Mouse (Mus musculus): Measurements from ENCODE around the gene Arhgap17. TPM values are rescaled to one million over a fixed set of nuclear protein-coding genes. Genes with fewer than 3 reads are reported as not detected.

Gene Arhgap17
- polyA plus RNA-seq, 1 experiment, result 171 TPM

DNA sequence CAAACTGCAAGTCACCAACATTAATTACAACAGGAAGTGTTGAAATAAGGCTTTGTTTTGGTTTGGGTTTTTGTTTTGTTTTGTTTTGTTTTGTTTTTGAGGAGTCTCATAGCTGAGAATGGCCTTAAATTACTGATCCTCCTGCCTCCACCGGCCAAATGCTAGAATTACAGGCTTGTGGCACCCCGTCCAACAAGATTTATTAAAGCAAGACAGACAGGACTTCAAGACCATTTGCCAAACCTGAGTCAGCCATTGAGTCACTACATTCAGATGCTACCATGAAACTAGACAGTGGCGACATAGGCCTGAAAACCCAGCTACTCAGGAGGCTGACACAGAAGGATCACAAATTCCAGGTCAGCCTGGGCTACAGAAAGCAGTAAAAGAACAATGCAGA, 1.8 kb upstream of the Arhgap17 start:
- peak overlapping the region; percentile 88 for H3K27ac ChIP-seq (ENCODE audit: insufficient read depth, low read depth, low read length)
- peaks cover 26% of the 10 kb centered on the region for H3K4me1 ChIP-seq (ENCODE audit: control insufficient read depth, insufficient read depth, low read length)
- no peak for TF ChIP-seq POLR2A (IDR thresholded peaks at IDR 0.05; ENCODE audit: borderline replicate concordance, low read depth, low read length)
- no peak for TF ChIP-seq CTCF (IDR thresholded peaks at IDR 0.05; ENCODE audit: low read depth, low read length)
- peak overlapping the region; percentile 29 for H3K4me3 ChIP-seq (ENCODE audit: insufficient read depth, low read length)

DNA sequence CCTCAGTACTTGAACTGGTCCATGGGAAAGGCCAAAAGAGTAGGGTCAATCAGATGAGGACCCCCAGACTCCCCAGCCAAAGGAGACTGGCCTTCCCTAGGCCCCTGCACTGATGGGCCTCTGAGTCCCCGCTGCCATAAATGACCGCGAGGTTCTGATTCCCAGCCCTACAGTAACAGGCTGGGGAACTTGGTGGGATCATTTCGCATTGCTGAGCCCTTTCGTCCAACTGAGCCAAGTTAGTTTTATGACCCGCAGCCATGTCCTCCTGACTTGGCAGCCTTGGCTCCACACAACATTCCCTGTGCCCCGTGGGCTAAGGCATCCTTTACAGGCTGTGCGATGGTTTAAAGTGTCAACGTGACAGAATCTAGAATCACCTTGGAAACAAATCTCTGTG, 985 bp upstream of the Arhgap17 start:
- no peak for TF ChIP-seq POLR2A (IDR thresholded peaks at IDR 0.05; ENCODE audit: borderline replicate concordance, low read depth, low read length)
- no peak for TF ChIP-seq CTCF (IDR thresholded peaks at IDR 0.05; ENCODE audit: low read depth, low read length)
- Histone ChIP-seq H3K27ac (ENCODE audit: insufficient read depth, low read depth, low read length) (peak overlapping the region; percentile 88), H3K4me3 (ENCODE audit: insufficient read depth, low read length) (peak overlapping the region; percentile 88), H3K4me1 (ENCODE audit: control insufficient read depth, insufficient read depth, low read length) (peaks cover 34% of the 10 kb centered on the region)

DNA sequence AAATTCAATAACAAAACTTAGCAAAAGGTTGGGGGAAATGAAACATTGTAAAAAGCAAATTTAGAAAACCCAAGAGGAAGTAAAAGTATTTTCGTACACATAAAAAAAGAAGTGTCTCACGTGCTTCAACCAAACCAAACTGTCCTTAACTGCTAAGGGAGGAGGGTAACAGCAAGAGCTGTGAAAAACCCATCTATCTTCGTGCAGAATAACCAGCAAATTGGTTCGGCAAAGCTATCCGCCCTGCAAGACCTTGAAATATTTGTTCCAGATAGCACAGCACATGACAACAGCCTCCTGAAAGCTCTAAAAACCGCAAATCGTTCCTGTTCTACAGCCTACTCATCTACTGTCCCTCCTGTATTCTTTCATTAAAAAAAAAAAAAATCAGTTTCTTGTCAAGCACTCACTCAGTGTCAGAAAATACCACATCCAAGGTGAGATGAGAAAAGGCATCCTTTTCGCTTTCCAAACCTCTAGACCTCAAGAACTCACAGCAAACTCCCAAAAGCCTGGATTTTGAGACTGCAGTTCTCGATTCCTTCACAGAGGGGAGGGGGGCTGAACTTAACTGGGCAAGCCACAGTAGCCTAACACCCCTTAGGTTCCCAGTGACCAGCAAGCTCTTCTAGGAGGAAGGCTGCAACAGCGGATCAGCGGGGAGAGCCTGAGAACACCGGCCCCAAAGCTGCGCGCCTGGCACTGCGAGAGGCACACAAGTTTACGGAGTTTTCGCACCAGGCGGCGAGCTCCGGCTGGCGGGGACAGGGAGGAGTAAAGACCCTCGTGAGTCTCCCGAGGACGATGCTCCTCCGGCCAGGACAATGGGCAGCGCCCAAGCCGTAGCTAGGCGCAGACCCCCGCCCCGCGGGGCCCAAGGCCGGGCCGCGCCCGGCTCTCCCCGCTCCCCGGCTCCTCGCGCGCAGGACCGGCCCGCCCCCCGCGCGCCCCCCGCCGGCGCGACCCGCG, 653 bp downstream of the Arhgap17 start:
- Histone ChIP-seq H3K27ac (ENCODE audit: insufficient read depth, low read depth, low read length) (peak overlapping the region; percentile 94), H3K4me1 (ENCODE audit: control insufficient read depth, insufficient read depth, low read length) (peaks cover 48% of the 10 kb centered on the region), H3K4me3 (ENCODE audit: insufficient read depth, low read length) (peak overlapping the region; percentile 88)
- no peak for TF ChIP-seq CTCF (IDR thresholded peaks at IDR 0.05; ENCODE audit: low read depth, low read length)
- no peak for TF ChIP-seq POLR2A (IDR thresholded peaks at IDR 0.05; ENCODE audit: borderline replicate concordance, low read depth, low read length)

DNA sequence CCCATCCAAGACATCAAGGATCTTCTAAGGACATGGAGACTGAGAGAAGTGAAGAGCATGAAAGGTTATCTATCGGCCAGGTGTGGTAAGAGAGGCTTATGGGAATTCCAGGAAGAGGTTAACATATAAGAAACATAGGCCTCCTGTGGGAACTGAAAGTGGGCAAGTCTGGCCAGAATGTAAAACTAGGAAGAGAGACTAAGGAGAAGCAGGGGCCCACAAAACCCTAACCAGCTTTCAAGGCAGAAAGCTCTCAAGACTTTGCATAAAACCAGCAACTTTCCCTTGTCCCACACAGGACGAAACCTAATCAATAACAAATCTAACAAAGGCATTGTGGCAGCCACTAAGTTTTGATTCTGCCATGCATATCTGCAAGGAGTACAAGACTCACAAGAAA, 1.5 kb downstream of the Arhgap17 start:
- Histone ChIP-seq H3K4me3 (ENCODE audit: insufficient read depth, low read length) (peak overlapping the region; percentile 73), H3K4me1 (ENCODE audit: control insufficient read depth, insufficient read depth, low read length) (peaks cover 48% of the 10 kb centered on the region), H3K27ac (ENCODE audit: insufficient read depth, low read depth, low read length) (peak overlapping the region; percentile 94)
- TF ChIP-seq CTCF (IDR thresholded peaks at IDR 0.05; ENCODE audit: low read depth, low read length) (no peak), POLR2A (IDR thresholded peaks at IDR 0.05; ENCODE audit: borderline replicate concordance, low read depth, low read length) (no peak)

DNA sequence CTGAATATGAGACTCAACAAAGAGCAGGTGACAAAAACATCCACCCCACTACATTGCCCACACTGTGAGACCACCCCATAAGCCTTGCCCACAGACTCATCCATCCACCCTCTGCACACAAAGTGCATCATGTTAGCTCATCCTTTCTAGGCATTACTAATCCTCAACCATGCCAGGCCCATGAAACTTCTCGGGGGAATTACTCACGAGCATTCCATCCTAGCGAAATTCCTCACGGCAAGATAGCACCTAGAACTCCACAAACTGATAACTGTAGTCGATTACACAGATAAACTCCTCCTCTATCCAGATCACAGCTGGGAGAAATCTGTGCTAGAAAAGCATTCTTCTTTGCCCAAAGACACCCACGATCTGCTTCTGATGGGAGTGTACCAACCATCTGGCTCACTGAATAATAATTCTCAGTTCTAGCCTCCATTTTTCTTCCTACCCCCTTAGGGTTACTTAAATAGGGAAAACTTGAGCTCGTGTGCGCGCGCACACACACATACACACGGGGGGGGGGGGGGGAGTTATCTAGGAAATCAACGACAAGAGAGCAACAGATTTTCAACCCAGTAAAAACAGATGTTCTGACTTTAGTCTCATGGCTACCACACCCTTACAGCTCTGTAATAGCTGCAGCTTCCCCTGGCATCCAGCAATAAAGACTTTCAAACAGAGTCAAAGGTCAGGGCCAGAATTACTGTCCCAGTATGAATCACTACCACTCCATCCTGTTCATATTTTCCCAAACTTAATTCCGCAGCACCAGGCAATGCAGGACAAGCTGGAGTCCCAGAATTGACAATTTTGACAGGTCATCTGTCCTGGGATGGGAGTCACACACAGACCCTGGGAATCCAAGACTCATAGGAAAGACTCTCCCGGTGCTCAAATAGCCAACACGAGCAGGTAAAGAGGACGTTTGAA, 2.2 kb downstream of the Arhgap17 start:
- H3K4me3 ChIP-seq (ENCODE audit: insufficient read depth, low read length), result peak overlapping the region; percentile 73
- H3K4me1 ChIP-seq (ENCODE audit: control insufficient read depth, insufficient read depth, low read length), result peaks cover 45% of the 10 kb centered on the region
- peak overlapping the region; percentile 94 for H3K27ac ChIP-seq (ENCODE audit: insufficient read depth, low read depth, low read length)
- no peak for TF ChIP-seq POLR2A (IDR thresholded peaks at IDR 0.05; ENCODE audit: borderline replicate concordance, low read depth, low read length)
- TF ChIP-seq CTCF (IDR thresholded peaks at IDR 0.05; ENCODE audit: low read depth, low read length), result no peak

DNA sequence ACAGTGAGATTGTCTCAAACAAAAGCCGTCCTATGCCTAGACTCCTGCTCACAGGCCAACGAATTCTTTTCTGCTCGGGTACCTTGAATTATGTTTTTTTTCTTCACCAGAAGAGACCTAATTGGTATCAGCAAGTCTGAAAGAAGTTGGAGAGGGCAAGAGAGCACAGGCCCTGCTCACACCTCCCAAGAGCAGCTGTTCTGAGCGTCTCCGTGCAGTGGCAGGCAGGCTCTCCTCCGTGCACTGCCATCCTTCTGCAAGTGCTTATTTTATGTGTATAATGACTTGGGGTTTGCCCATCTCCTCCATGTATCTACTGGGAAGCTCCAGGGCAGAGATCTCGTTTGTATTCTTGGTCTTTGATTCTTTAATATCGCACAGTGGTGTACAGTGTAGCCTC, 2.9 kb downstream of the Arhgap17 start:
- Histone ChIP-seq H3K27ac (ENCODE audit: insufficient read depth, low read depth, low read length) (peak overlapping the region; percentile 26), H3K4me3 (ENCODE audit: insufficient read depth, low read length) (peak overlapping the region; percentile 73), H3K4me1 (ENCODE audit: control insufficient read depth, insufficient read depth, low read length) (peaks cover 41% of the 10 kb centered on the region)
- TF ChIP-seq POLR2A (IDR thresholded peaks at IDR 0.05; ENCODE audit: borderline replicate concordance, low read depth, low read length), result no peak
- no peak for TF ChIP-seq CTCF (IDR thresholded peaks at IDR 0.05; ENCODE audit: low read depth, low read length)

DNA sequence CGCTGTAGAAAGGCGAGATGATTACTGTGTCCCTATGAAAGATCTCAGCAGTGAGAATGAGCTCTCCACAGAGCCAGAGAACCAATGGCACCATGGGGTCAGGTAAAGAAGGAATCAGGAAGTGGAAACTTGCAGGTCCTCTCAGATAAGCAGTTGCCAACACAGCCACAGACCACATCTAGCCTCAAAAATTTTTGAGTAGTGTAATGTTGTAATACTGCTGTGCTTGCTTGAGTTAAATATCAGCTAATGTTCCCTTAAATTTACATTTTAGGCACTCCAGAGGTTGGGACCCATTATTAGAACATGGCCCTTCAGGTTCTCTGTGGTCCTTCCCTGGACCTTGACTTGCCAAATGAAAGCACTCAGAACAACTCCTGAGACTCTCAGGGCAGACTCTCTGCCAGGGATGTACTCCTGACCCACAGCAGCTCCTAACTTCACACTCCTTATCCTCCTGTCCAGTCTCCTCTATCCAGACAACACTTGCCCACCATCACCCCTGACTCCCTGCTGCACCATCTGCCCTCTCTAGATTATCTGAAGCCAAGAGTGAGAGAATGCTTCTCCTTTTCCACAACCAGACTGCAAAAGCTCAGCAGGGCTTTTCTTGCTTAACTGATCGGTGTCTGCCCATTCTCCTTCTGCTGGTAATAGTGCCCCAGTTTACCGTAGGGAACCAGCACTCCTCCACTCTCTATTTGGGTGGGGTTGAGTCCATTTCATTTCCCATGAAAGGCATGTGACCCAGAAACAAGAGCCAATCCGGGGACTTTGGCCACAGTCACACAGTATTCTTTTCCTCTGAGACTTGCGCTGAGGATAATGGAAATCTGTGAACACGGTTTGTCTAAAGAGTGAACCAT, 3.6 kb downstream of the Arhgap17 start:
- H3K4me1 ChIP-seq (ENCODE audit: control insufficient read depth, insufficient read depth, low read length), result peaks cover 43% of the 10 kb centered on the region
- peak overlapping the region; percentile 26 for H3K27ac ChIP-seq (ENCODE audit: insufficient read depth, low read depth, low read length)
- TF ChIP-seq POLR2A (IDR thresholded peaks at IDR 0.05; ENCODE audit: borderline replicate concordance, low read depth, low read length), result no peak
- no peak for TF ChIP-seq CTCF (IDR thresholded peaks at IDR 0.05; ENCODE audit: low read depth, low read length)
- H3K4me3 ChIP-seq (ENCODE audit: insufficient read depth, low read length), result peak overlapping the region; percentile 73

DNA sequence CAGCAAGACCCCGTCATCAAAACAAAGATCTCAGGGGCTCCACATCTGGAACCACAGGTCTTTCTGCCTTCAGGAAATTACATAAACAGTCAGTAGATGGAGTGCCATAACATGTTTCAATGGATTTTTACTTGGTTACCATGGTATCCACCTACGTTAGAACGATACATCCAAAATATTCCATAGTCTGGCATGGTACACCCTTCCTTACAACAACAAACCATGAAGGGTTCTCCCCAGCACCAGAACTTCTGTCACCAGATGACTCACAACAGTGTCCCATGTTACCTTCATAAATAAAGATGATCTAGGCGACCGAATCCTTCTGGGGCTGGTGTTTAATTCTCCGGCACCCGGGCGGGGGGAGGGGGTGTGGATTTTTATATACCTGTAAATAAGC, 5.7 kb downstream of the Arhgap17 start:
- Histone ChIP-seq H3K4me3 (ENCODE audit: insufficient read depth, low read length) (no peak overlapping the region), H3K27ac (ENCODE audit: insufficient read depth, low read depth, low read length) (no peak overlapping the region), H3K4me1 (ENCODE audit: control insufficient read depth, insufficient read depth, low read length) (peaks cover 47% of the 10 kb centered on the region)
- no peak for TF ChIP-seq POLR2A (IDR thresholded peaks at IDR 0.05; ENCODE audit: borderline replicate concordance, low read depth, low read length)
- TF ChIP-seq CTCF (IDR thresholded peaks at IDR 0.05; ENCODE audit: low read depth, low read length), result no peak

DNA sequence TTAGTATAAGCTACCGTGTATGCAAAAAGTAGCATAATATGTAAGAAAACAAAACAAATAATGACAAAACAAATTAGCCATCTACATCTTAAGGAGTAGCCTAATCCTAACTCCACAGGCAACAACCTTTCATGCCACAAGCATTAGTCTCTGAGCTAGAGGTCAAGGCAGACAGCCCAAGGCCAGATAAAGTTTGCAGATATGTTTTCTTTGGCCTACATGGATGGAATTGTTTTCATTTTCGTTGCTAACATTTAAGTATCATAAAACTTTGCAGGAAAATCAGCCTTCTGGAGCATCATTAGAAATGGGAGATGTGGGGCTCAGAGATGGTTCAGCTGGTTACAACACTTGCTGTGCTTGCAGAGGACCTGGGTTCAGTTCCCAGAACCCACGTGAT, 6.9 kb downstream of the Arhgap17 start:
- TF ChIP-seq POLR2A (IDR thresholded peaks at IDR 0.05; ENCODE audit: borderline replicate concordance, low read depth, low read length) (no peak), CTCF (IDR thresholded peaks at IDR 0.05; ENCODE audit: low read depth, low read length) (no peak)
- H3K4me1 ChIP-seq (ENCODE audit: control insufficient read depth, insufficient read depth, low read length), result peaks cover 47% of the 10 kb centered on the region
- H3K4me3 ChIP-seq (ENCODE audit: insufficient read depth, low read length), result no peak overlapping the region
- H3K27ac ChIP-seq (ENCODE audit: insufficient read depth, low read depth, low read length), result no peak overlapping the region

All from bone marrow macrophage, adult 2 months (primary cell).